8 mouse cellular contexts compared by ENCODE assay signal in genomic region chr10:79668771-79669575, GRCm38 (mm10). TPM values are rescaled to one million over a fixed set of nuclear protein-coding genes. Genes with fewer than 3 reads are reported as not detected.
A peak's percentile ranks its signal among the peaks of the same experiment; 100 is the strongest.
DNase-seq lines count a peak whose midpoint lies in the region; ATAC-seq and TF ChIP-seq lines count a peak whose summit lies in the region.

Tpgs1 (plus strand) TSS chr10:79669369.

- H3K4me1 ChIP-seq in G1E (ENCODE audit: insufficient read depth, low read depth, low read length), result peaks cover 35% of the 10 kb centered on the region
- H3K4me1 ChIP-seq in forebrain, postnatal 0 days (ENCODE audit: insufficient read depth), result peaks cover 18% of the 10 kb centered on the region
- peaks cover 12% of the 10 kb centered on the region for H3K4me1 ChIP-seq in lung, embryonic 15.5 days

- peaks cover 16% of the 10 kb centered on the region for H3K27me3 ChIP-seq in G1E (ENCODE audit: insufficient read depth, low read length)
- H3K27me3 ChIP-seq in forebrain, postnatal 0 days (ENCODE audit: insufficient read depth, low read length), result no peaks in the 10 kb centered on the region
- no peaks in the 10 kb centered on the region; the same call in 1 of the 2 replicates for H3K27me3 ChIP-seq in lung, embryonic 15.5 days

- peak; percentile 91 for ATAC-seq in G1E (ENCODE audit: extremely low read depth, insufficient number of reproducible peaks, low FRiP score, poor library complexity, severe bottlenecking)
- peak; percentile 92 for ATAC-seq in forebrain, postnatal 0 days
- ATAC-seq in lung, embryonic 15.5 days (ENCODE audit: borderline replicate concordance, extremely low read depth, low FRiP score, low TSS enrichment), result peak; percentile 78

- H3K4me2 ChIP-seq in forebrain, postnatal 0 days (ENCODE audit: low read depth), result peak within 1 kb of the TSS; percentile 89
- H3K4me2 ChIP-seq in lung, embryonic 15.5 days, result peak within 1 kb of the TSS; percentile 91

- peaks cover 27% of the 10 kb centered on the region for H3K36me3 ChIP-seq in G1E (replicated peaks)
- peaks cover 4% of the 10 kb centered on the region; the same call in 1 of the 2 replicates for H3K36me3 ChIP-seq in forebrain, postnatal 0 days (ENCODE audit: insufficient read depth)
- H3K36me3 ChIP-seq in lung, embryonic 15.5 days, result 0 out of 2 replicates have a peak, but pooled peaks cover 6% of the 10 kb centered on the region

- peak; percentile 74 for DNase-seq in G1E (ENCODE audit: low spot score)
- DNase-seq in cerebellum, adult 18-20 months, result peak; percentile 92 to 94
- DNase-seq in forebrain, postnatal 0 days, result peak; percentile 98
- DNase-seq in heart, postnatal 4 days, result peak; percentile 91
- DNase-seq in layer of hippocampus, adult 8-10 months (ENCODE audit: low spot score in 2 of 2), result peak; percentile 90 to 92
- DNase-seq in ovary, adult 18-20 months (ENCODE audit: low spot score), result peak; percentile 82
- peak; percentile 93 for DNase-seq in thymus, postnatal 0 days (ENCODE audit: low spot score)

- WGBS in forebrain, postnatal 0 days, result under 1% methylated on average over 45 of the region's 45 CpGs
- under 1% methylated on average over 45 of the region's 45 CpGs for WGBS in lung, embryonic 15.5 days

- H3K9ac ChIP-seq in forebrain, postnatal 0 days, result peak within 1 kb of the TSS; percentile 96
- peak within 1 kb of the TSS; percentile 65 for H3K9ac ChIP-seq in lung, embryonic 15.5 days

- peak; percentile 77 for TF ChIP-seq CTCF in G1E (IDR thresholded peaks at IDR 0.05; ENCODE audit: low read depth, low read length)
- TF ChIP-seq CTCF in forebrain, postnatal 0 days (IDR thresholded peaks at IDR 0.05; ENCODE audit: low read depth), result peak; percentile 93

- H3K9me3 ChIP-seq in G1E (replicated peaks), result no peaks in the 10 kb centered on the region
- no peaks in the 10 kb centered on the region for H3K9me3 ChIP-seq in forebrain, postnatal 0 days (ENCODE audit: low read length)
- no peaks in the 10 kb centered on the region for H3K9me3 ChIP-seq in lung, embryonic 15.5 days

- H3K4me3 ChIP-seq in G1E (ENCODE audit: low read depth, low read length), result peak within 1 kb of the TSS; percentile 95
- peak within 1 kb of the TSS; percentile 100 for H3K4me3 ChIP-seq in forebrain, postnatal 0 days (ENCODE audit: low read depth, low read length)
- H3K4me3 ChIP-seq in lung, embryonic 15.5 days, result peak within 1 kb of the TSS; percentile 80

- peak within 1 kb of the TSS; percentile 95 for H3K27ac ChIP-seq in forebrain, postnatal 0 days (ENCODE audit: low read depth, low read length)
- H3K27ac ChIP-seq in lung, embryonic 15.5 days, result peak within 1 kb of the TSS; percentile 91

RNA-seq across cellular contexts. Expression of gene Tpgs1, which starts in this region (rescaled TPM):
- total RNA-seq in G1E (2014; fragmentation: Nextera tagmentation) (13.9 and 20.2 TPM in 2 replicates), G1E (2017) (11.6 and 15.5 TPM in 2 replicates)
- polyA plus RNA-seq in G1E (2012), result 78.0 and 91.9 TPM in 2 replicates
- 64.2 and 91.5 TPM in 2 replicates for total RNA-seq in forebrain, postnatal 0 days (2014; rRNA removed)
- 128 and 148 TPM in 2 replicates for polyA plus RNA-seq in forebrain, postnatal 0 days (2015; fragmentation: Nextera tagmentation; extraction: Ambion mirVana)
- total RNA-seq in heart, postnatal 4 days (2021), result 10 to 100 TPM; 18.8 to 20.3 TPM
- total RNA-seq in layer of hippocampus, adult 8-10 months (2022), result 10 to 100 TPM; 48.4 to 72.6 (median 64.3) TPM
- 61.7 and 65.9 TPM in 2 replicates for polyA plus RNA-seq in lung, embryonic 15.5 days (2015; fragmentation: Nextera tagmentation; extraction: Ambion mirVana)
- 56.0 and 58.2 TPM in 2 replicates for polyA plus RNA-seq in thymus, postnatal 0 days (2015; fragmentation: Nextera tagmentation; extraction: Ambion mirVana)

Comparison
In these comparisons a context has a peak if more than half of its experiments do, and no peak if none do; other contexts are left out.
1. Peak in every context shown above with its lines: DNase-seq, ATAC-seq, H3K4me3 ChIP-seq and H3K27ac ChIP-seq.